Mouse (Mus musculus): Measurements from ENCODE around the gene Gm14399. TPM values are rescaled to one million over a fixed set of nuclear protein-coding genes. Genes with fewer than 3 reads are reported as not detected.

Gm14399 gene
- total RNA-seq, 2 experiments from 2014 or later: 8.2 to 11.2 TPM

Other genes starting within 250 kb of the Gm14399 start
- gene Gm14444, start 131.8 kb downstream of the Gm14399 start, total RNA-seq (2021): under 1 TPM; 0.36 to 0.75 TPM
- gene Gm14393, start 74.2 kb downstream of the Gm14399 start, total RNA-seq (2021): 1 to 10 TPM in 1 of 2 experiments, not detected in 1; 1.0 TPM
- 1 to 10 TPM in 1 of 2 experiments, under 1 TPM in 1; 0.59 to 1.0 TPM for gene Gm14443, start 33.9 kb upstream of the Gm14399 start, total RNA-seq (2021)
- gene Gm14391, start 64.9 kb upstream of the Gm14399 start, total RNA-seq (2021): 10 to 100 TPM; 53.5 to 54.7 TPM
- gene Gm14440, start 133.1 kb upstream of the Gm14399 start, total RNA-seq (2021): under 1 TPM in 1 of 2 experiments, not detected in 1; 0.08 TPM
- 10 to 100 TPM; 37.5 to 47.3 TPM for gene Gm4631, start 196.2 kb upstream of the Gm14399 start, total RNA-seq (2021)
- gene Zfp968, start 230.4 kb upstream of the Gm14399 start, total RNA-seq (2021): 1 to 10 TPM; 6.7 to 8.0 TPM